Mouse (Mus musculus): ENCODE measurements around the gene Dnaja2.

Gene Dnaja2

DNA sequence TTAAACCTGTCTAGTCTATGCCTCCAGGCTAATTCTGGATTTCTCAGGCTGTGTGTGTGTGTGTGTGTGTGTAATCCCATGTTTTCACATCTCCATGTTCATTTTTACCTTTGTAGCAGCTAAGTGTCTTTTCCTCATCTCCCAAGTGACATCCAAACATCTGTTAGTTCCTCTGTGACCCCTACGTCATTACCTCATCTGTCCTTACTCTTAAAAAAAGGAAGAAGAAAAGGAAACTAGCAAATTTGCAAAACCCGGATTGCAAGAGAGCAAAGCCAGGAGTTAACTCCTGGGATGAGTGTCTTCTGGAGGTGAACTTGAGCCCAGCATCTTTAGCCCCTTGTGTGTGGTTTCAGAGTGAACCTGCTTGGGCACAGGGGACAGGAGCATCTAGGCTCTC, 52.8 kb downstream of the Dnaja2 start:
- DNase-seq (ENCODE audit: low read depth, low spot score): no peak

DNA sequence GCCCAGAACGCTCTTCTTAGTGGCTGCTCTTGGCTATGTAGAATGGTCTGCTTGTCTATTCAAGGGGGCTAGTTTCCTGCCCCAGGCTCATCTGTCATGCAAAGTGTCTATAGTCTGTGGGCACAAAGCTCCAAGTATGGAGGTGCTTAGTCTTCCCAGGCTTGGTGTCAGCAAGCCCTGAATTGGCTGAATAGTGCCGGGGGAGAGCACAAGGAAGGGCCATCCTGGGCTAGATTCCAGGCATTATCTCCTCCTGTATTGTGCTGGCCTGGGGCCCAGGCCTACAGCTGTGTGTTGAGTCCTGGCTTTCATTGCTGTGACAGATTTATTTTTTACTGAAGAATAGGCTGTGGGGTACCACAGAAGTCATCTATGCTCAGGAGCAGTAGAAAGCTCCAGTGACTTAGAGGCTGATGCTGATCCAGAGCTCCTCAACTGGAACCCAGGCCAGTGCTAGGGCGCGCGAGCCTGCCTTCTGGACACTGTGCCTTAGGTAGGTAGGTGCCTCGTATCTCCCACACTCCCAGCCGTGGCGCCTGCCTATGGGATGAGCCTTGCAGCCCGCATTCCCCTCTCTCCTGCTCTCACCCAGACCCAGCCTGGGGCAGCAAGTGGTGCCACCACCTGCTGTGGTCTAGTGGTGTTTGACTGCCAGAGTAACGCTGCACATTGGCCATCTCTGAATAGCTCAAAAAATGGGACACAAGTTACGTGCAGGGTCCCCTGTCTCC, 54.0 kb downstream of the Dnaja2 start:
- DNase-seq (ENCODE audit: low read depth, low spot score): no peak

DNA sequence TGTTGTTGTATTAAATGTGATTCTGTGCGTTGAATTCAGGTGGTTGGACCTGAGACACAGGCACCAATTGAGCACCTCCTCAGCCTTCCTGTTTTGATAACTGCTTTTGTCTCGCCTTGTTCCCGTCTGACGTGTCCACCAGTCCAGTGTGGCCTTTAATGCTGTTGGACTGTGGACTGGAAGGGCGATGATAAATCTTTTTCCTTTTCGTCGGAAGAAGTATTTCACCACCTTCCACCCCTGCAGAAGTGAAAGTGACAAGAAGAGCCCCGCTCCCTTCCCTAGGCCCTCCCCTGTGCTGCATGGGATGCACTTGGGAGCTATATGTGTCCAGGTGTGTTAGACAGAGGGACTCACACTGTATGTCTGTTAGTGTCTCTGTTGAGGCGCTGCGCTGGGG, 54.7 kb downstream of the Dnaja2 start:
- DNase-seq (ENCODE audit: low read depth, low spot score): no peak

DNA sequence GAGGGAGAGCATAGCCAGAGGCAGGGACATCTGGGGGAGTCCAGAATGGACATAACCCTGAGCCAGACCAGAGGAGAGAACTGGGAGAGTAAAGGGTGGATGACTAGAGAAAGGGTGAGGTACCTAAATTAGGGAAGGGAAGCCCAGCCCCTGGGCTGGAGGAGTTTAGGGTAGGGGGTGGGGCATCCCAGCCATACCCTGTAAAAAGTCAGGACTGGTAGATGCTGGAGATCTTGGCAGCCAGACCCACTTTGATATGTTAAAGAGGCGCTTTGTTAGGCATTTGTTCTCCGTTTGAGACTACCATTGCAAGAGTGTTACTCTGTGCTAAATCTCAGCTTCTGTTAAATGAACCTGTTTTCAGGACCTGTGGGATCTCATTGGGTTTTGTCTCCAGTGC, 56.6 kb downstream of the Dnaja2 start:
- no peak for DNase-seq (ENCODE audit: low read depth, low spot score)

DNA sequence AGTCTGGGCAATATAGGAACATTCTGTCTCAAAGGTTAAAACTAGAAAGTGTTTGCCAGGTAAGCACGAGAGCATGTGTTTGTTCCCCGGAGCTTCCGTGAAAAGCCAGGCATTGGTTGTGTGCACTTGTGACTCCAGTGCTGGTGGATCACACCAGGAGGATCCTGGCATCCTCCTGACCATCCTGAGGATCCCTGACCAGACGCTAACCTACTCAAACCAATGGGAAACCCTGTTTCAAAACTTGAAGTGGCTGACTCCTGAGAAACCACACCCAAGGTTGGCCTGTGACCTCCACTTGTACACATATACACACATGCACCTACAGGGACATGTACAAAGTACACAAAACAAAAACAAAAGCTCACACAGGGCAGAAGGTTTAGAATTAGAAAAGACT, 58.4 kb downstream of the Dnaja2 start:
- no peak for DNase-seq (ENCODE audit: low read depth, low spot score)

DNA sequence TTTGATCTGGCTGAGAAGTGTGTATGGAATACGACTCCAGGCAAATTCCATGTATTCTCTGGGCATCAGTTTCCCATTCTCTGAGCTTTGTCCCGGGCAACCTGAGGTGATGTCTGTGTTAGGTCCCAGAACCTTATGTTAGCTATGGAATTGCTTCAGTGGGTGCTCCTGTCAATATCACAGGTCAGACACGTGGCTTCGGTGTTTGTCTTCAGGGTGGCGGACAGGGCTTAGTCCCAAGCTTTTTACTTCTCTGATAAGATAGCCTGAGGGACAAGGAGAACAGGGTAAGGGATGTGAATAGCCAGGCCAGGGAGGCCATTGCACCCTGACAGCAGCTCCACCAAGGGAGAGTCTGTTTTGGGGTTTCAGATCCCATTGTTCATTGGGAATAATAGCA, 59.0 kb downstream of the Dnaja2 start:
- no peak for DNase-seq (ENCODE audit: low read depth, low spot score)

DNA sequence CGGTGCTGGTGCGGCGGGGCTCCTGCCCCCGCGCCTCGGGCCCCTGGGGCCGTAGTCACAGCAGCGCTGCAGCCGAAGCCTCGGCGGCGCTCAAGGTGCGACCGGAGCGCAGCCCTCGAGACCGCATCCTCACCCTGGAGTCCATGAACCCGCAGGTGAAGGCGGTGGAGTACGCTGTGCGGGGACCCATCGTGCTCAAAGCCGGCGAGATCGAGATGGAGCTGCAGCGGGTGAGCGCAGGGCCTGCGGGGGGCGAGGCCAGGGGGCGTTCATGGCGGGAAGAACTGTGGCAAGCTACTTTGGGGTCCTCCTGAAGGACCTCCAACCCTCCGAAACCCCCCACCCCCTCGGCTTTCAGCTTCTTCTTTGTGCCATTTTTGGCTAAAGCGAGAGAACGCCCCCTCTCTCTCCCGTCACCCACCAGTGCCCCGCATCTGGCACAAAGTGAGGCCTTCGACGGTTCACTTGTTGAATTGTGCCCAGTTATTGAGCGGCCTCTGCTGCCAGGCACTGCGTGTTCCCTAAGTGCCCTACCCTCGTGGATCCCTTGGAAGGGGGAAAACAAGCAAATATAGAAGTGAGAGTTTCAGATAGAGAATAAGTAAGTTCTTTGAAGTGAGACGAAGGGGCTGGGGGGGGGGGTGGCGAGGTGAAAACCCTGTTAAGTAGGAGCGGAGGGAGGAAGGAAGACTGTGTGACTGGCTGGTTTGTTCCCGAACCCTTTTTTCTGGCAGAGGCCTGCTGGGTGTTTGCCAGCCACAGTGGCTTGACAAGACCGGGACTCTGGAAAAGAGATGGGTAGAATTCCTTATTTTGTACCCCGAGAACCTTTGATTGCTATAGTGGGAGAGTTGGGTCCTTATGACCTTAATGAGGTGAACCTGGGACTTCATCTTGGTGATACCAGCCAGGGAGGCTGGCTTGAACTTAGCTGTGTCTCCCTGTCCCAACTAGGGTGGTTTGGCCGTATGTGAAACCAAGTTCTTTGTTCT, 61.9 kb downstream of the Dnaja2 start:
- peak; percentile 64 for DNase-seq (ENCODE audit: low read depth, low spot score)

DNA sequence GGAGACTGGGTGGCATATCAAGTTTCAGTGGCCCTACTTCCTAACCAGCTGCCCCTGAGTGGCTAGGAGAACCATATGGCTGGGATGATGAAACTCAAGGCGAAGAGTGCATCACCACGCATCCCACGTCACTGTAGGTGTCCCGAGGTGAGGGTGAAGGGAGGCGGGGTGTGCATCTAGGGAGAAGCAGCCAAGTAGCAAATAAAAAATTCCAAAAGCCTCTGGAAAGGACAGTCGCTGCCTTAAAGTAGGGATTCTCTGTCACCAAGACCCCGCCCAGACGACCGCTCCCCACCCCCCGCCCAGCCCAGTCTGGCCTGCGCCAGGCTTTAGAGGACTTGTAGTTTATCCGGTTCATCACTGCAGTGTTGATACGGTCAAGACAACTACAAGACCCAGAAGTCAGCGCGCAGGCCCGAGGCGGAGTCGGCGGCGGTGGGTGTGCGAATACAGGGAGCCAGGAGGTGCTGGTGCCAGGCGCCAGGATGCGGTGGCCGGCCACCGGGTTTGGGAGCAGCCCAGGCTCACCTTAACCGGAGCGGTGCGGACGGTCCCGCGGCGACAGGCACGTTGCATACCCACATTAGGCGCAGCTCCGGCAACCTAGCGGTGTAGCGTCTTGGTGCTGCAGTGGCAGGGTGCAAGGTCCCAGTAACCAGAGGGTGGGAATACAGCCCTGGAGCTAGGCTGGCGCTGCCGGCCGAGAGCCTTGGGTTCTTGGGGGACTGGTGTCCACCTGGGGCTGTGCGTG, 62.8 kb downstream of the Dnaja2 start, which contains the start of gene Gpt2:
Gene Gpt2 (plus strand): TSS at position 452 of the 751 bp plus-strand sequence.
- DNase-seq (ENCODE audit: low read depth, low spot score): peak; percentile 93

DNA sequence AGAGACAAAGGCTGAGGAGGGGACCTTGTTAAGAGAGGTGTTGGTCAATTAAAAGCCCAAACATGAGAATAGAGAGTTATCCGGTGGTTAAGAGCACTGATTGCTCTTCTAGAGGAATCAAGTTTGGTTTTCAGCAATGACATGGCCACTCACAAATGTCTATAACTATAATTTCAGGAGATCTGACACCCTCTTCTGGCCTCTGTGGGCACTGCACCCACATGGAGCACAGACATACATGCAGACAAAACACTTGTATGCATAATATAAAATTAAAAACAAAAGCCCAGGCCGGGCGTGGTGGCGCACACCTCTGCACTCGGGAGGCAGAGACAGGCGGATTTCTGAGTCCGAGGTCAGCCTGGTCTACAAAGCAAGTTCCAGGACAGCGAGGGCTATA, 65.6 kb downstream of the Dnaja2 start:
- no peak for DNase-seq (ENCODE audit: low read depth, low spot score)

DNA sequence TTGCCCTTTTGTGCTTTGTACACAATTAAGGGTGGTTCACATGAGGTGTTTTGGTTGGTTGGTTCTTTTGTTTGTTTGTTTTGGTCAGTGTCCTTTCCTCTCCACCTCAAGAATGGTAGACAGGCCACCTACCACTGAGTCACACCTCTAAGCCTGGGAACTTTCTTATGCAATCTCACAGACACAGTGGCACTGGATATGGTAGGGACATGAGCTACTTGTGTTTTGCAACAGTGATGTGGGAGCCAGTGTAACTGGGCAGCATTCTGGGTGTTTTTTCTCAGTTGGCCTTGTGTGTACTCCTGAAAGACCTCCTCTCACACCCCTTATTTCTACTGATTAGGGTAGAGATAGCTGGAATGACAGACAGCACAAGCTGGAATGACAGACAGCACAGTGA, 66.5 kb downstream of the Dnaja2 start:
- no peak for DNase-seq (ENCODE audit: low read depth, low spot score)

DNA sequence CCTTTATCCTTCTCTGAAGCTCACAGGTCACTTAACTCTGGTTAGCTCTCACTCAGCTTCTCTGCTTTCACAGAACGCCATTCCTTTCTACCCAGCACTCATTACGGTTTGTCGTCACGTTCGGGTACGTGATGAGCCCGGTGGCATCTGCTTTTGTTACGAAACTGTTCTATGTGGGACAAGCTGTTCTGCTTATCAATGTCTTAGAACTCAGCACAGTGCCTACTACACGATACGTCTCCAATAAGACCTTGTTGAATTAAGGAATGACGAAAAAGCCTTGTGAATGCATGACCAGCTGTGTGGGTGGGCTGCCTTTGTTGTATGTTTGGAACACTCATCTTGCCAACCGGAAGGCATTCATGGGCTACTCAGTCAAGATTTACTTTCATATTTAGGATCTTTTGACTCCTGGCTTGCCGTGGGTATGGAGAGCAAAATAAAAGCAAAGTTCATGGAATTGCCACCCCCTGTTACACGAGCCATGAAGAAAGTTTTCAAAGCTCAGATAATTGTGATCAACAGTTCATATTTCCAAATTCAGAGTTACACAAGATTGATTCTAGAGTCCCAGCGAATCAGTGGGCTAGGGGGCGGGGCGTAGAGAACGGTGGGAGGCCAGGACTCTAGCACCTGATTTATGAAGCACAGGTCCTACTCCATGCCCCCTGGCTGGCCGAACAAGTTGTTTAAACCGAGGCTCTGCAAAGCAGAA, 67.1 kb downstream of the Dnaja2 start:
- DNase-seq (ENCODE audit: low read depth, low spot score): no peak

All from A20 (cell line).